Comparison of ENCODE assay signal across 11 mouse cellular contexts in the genomic region with DNA sequence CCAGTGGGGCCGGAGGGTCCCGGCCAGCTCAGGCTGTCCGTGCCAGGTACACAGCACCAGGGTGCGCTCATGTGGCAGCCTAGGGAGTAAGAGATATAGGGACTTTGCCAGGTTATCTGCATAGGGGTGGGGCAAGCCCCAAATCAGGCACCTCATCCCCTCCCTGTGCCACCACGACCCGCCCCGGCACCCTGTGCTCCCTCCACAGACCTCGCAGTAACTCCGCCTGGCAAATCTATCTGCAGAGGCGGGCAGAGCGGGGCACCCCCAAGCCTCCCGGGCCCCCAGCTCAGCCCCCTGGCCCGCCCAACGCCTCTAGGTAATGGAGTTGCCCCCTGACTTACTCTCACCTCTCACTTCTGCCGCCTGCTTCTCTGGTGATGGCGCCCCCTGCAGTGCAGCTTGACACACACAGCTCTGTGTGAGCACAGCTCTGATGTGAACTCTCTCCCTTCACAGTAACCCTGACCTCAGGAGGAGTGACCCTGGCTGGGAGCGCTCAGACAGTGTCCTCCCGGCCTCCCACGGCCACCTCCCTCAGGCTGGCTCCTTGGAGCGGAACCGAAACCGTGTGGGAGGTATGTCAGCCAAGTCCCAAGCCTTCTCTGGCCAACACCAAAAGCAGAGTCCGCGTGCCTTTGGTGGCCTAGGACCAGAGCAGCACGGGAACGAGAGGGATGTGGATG. TPM values are rescaled to one million over a fixed set of nuclear protein-coding genes. Genes with fewer than 3 reads are reported as not detected.
DNase-seq lines count a peak whose midpoint lies in the region; ATAC-seq lines count a peak whose summit lies in the region.
"Had no signal": no experiment of that assay in that cellular context is flagged by ENCODE, and none has a peak within 500 bp of the region (broad histone marks: within the 10 kb centered on the region; RNA-seq: fewer than 3 reads in every experiment).

No protein-coding gene starts in this region.

- H3K4me2 ChIP-seq in midbrain, embryonic 16.5 days (ENCODE audit: low read length), result no peak overlapping the region
- H3K4me2 ChIP-seq: embryonic facial prominence, embryonic 13.5 days had no signal

- no peaks in the 10 kb centered on the region for H3K4me1 ChIP-seq in midbrain, embryonic 16.5 days (ENCODE audit: control insufficient read depth, insufficient read depth, low read length)
- H3K4me1 ChIP-seq: embryonic facial prominence, embryonic 13.5 days had no signal

- H3K4me3 ChIP-seq in midbrain, embryonic 16.5 days (ENCODE audit: low read depth, low read length), result no peak overlapping the region
- H3K4me3 ChIP-seq: embryonic facial prominence, embryonic 13.5 days had no signal

- DNase-seq in adrenal gland, adult 2 months, result peak; percentile 30
- no peak for DNase-seq in adrenal gland, postnatal 4 days (ENCODE audit: low spot score in 2 of 2)
- peak; percentile 44 to 62 for DNase-seq in lung, adult 18-20 months
- no peak for DNase-seq in lung, postnatal 25 days (ENCODE audit: low spot score)
- DNase-seq in kidney, postnatal 4 days, result peak; percentile 78 to 84
- DNase-seq in thymus, postnatal 0 days (ENCODE audit: low spot score), result peak; percentile 36
- DNase-seq in urinary bladder, postnatal 25 days (ENCODE audit: low spot score), result no peak

- no peak for ATAC-seq in midbrain, embryonic 16.5 days

- no peak overlapping the region for H3K27ac ChIP-seq in midbrain, embryonic 16.5 days (ENCODE audit: low read length)
- H3K27ac ChIP-seq: embryonic facial prominence, embryonic 13.5 days had no signal

- no peaks in the 10 kb centered on the region for H3K27me3 ChIP-seq in midbrain, embryonic 16.5 days (ENCODE audit: control insufficient read depth, insufficient read depth, low read depth, low read length)
- H3K27me3 ChIP-seq: embryonic facial prominence, embryonic 13.5 days had no signal

- 83% methylated on average over 26 of the region's 26 CpGs for WGBS in midbrain, embryonic 16.5 days

- H3K9ac ChIP-seq in midbrain, embryonic 16.5 days (ENCODE audit: low read depth, low read length), result no peak overlapping the region
- H3K9ac ChIP-seq: embryonic facial prominence, embryonic 13.5 days had no signal

- no peaks in the 10 kb centered on the region for H3K9me3 ChIP-seq in midbrain, embryonic 16.5 days (replicated peaks; ENCODE audit: control insufficient read depth, low read length, poor library complexity, severe bottlenecking)
- H3K9me3 ChIP-seq: embryonic facial prominence, embryonic 13.5 days had no signal

- peaks cover 45% of the 10 kb centered on the region for H3K36me3 ChIP-seq in midbrain, embryonic 16.5 days (ENCODE audit: control insufficient read depth, insufficient read depth, low read length)

RNA-seq across cellular contexts. Expression of a gene that starts 7.1 kb away (rescaled TPM):
- total RNA-seq in adrenal gland, adult 2 months (2021), result not detected
- polyA plus RNA-seq in adrenal gland, adult 2 months (2012; rRNA removed), result not detected in 2 replicates
- total RNA-seq in adrenal gland, postnatal 4 days (2021), result not detected
- polyA plus RNA-seq in thymus, postnatal 0 days (2015; fragmentation: Nextera tagmentation; extraction: Ambion mirVana), result not detected in 2 replicates
- polyA plus RNA-seq in midbrain, embryonic 16.5 days (2015; fragmentation: Nextera tagmentation; extraction: Ambion mirVana), result not detected in 2 replicates
- polyA plus RNA-seq: embryonic facial prominence, embryonic 13.5 days; lung, embryonic 16.5 days; stomach, embryonic 14.5 days had no signal

RNA-seq across cellular contexts. Expression of a gene that starts 10.5 kb away (rescaled TPM):
- total RNA-seq in adrenal gland, adult 2 months (2021), result not detected
- polyA plus RNA-seq in adrenal gland, adult 2 months (2012; rRNA removed), result 0.30 TPM in 1 of 2 replicates, not detected in the other
- under 1 TPM in 1 of 2 experiments, not detected in 1; 0.36 TPM for total RNA-seq in adrenal gland, postnatal 4 days (2021)
- polyA plus RNA-seq in thymus, postnatal 0 days (2015; fragmentation: Nextera tagmentation; extraction: Ambion mirVana), result 0.39 and 1.1 TPM in 2 replicates
- polyA plus RNA-seq in midbrain, embryonic 16.5 days (2015; fragmentation: Nextera tagmentation; extraction: Ambion mirVana), result not detected in 2 replicates
- polyA plus RNA-seq: embryonic facial prominence, embryonic 13.5 days; stomach, embryonic 14.5 days had no signal

RNA-seq across cellular contexts. Expression of a gene that starts 30.4 kb away (rescaled TPM):
- total RNA-seq in adrenal gland, adult 2 months (2021), result under 1 TPM in 1 of 2 experiments, not detected in 1; 0.12 TPM
- polyA plus RNA-seq in adrenal gland, adult 2 months (2012; rRNA removed), result 0.03 TPM in 1 of 2 replicates, not detected in the other
- total RNA-seq in adrenal gland, postnatal 4 days (2021), result 1 to 10 TPM in 1 of 2 experiments, under 1 TPM in 1; 0.28 to 1.2 TPM
- 0.06 and 0.13 TPM in 2 replicates for polyA plus RNA-seq in thymus, postnatal 0 days (2015; fragmentation: Nextera tagmentation; extraction: Ambion mirVana)
- 0.12 and 0.21 TPM in 2 replicates for polyA plus RNA-seq in midbrain, embryonic 16.5 days (2015; fragmentation: Nextera tagmentation; extraction: Ambion mirVana)

RNA-seq across cellular contexts. Expression of a gene that starts 38.5 kb away (rescaled TPM):
- total RNA-seq in adrenal gland, adult 2 months (2021), result 100 to 1,000 TPM in 1 of 2 experiments, 10 to 100 TPM in 1; 76.9 to 106 TPM
- 91.4 and 101 TPM in 2 replicates for polyA plus RNA-seq in adrenal gland, adult 2 months (2012; rRNA removed)
- 100 to 1,000 TPM; 100 to 106 TPM for total RNA-seq in adrenal gland, postnatal 4 days (2021)
- 214 and 226 TPM in 2 replicates for polyA plus RNA-seq in thymus, postnatal 0 days (2015; fragmentation: Nextera tagmentation; extraction: Ambion mirVana)
- 105 TPM in 2 replicates for polyA plus RNA-seq in midbrain, embryonic 16.5 days (2015; fragmentation: Nextera tagmentation; extraction: Ambion mirVana)

RNA-seq across cellular contexts. Expression of a gene that starts 38.8 kb away (rescaled TPM):
- 100 to 1,000 TPM; 124 to 140 TPM for total RNA-seq in adrenal gland, adult 2 months (2021)
- polyA plus RNA-seq in adrenal gland, adult 2 months (2012; rRNA removed), result 118 and 139 TPM in 2 replicates
- 100 to 1,000 TPM; 153 TPM for total RNA-seq in adrenal gland, postnatal 4 days (2021)
- polyA plus RNA-seq in thymus, postnatal 0 days (2015; fragmentation: Nextera tagmentation; extraction: Ambion mirVana), result 137 and 139 TPM in 2 replicates
- 171 and 174 TPM in 2 replicates for polyA plus RNA-seq in midbrain, embryonic 16.5 days (2015; fragmentation: Nextera tagmentation; extraction: Ambion mirVana)

Comparison
In these comparisons a context has a peak if more than half of its experiments do, and no peak if none do; other contexts are left out.
1. DNase-seq: peak in adrenal gland, adult 2 months (single experiment), lung, adult 18-20 months (2 of 2), kidney, postnatal 4 days (2 of 2) and thymus, postnatal 0 days (single experiment); none in adrenal gland, postnatal 4 days (0 of 2), lung, postnatal 25 days (single experiment) and urinary bladder, postnatal 25 days (single experiment).